Mouse (Mus musculus): ENCODE results near the gene Grik3. TPM values are rescaled to one million over a fixed set of nuclear protein-coding genes. Genes with fewer than 3 reads are reported as not detected.

The Grik3 gene
- total RNA-seq, 2 experiments from 2014 or later, result 47.3 to 51.5 TPM

DNA sequence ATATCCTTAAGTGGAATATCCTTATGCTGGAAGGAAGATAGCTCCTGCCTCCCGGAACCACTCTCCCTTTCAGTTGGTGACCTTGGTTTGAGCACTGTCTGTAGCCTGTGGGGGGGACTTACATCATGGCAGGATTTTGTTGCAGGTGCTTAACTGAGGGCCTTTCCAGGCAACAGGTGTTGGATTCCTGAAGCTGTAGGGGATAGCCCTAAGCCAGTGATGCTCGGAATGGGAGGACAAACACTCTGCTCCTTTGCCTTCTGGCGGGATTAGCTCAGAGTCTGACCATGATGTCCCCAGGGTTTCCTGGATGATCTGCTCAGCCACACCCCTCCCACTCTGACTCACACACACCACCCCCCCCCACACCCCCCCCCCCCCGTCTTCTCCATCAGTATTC lies 45.5 kb downstream of the Grik3 start:
- intact Hi-C loops (cut with DNase I), result no loop called here

DNA sequence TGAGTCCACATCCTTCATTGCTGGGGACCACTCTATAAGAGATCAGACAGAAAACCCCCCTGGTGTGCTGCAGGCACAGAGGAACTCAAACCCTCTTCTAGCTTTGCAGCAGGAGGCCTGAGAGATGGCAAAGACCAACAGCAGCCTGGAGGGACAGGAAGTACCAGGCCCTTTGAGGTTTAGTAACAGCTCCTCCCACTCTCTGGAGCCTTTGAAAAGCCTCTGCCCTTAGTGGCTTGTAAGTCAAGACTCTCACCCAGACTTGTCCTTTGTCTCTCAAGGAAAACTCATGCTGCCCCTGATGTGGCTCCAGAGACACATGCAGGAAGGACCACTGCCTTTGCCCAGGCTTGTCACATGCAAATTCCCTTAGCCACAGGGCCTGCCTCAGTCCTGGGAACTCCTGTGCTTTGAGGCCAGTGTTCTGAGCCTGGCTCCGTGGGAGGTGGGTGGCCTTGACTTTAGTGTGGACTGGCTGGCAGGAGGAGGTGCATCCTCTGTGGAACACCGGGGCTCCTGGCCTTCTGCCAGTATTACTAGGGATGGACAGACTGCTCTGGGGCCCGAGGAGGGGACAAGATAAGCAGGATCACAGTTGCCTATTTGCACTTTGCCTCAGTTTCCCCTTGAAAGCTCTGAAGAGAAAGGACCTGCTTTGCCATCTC lies 47.9 kb downstream of the Grik3 start:
- DNase-seq (ENCODE audit: low spot score in 2 of 2), result no peak
- intact Hi-C loops (cut with DNase I), result no loop called here

More for the DNA sequence above, 45.5 kb downstream of the Grik3 start:
- no peak for DNase-seq (ENCODE audit: low spot score in 2 of 2)

DNA sequence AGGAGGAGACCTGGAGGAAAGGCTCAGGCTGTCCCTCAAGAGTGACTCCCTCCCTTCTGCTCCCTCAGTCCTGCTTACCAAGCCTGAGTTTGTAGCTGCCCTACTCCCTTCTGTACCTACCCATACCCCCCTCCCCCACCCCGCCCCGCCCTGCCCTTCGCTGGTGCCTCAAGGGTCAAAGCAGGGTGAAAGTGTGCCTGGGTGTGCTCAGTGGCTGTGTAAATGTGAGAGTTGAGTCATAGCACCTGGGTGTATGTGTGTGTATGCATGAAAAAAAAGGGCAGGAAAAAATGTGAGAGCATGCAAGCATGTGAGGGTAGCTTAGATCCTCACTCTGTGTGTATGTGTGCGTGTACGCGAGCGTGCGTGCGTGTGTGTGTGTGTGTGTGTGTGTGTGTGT lies 49.1 kb downstream of the Grik3 start:
- intact Hi-C loops (cut with DNase I), result no loop called here
- no peak for DNase-seq (ENCODE audit: low spot score in 2 of 2)

DNA sequence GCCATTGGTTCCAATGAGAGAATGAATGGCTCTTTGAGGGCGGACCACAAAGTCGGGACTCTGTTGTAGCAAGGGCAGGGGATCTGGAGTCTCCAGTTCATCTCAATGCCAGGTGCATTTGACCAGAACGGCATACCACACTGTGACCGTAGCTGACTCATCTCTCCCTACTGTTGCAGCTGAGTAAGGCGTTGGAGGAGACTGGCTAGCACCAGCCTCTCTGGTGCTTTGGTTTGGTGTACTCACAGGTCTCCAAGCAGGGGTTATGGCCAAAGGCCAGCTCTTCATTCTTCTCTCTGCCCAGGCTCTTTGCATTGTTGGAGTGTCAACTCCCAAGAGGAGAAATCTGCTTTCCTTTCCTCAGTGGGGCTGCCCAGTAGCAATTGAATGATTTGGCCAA lies 52.7 kb downstream of the Grik3 start:
- no peak for DNase-seq (ENCODE audit: low spot score in 2 of 2)
- intact Hi-C loops (cut with DNase I), result no loop called here

DNA sequence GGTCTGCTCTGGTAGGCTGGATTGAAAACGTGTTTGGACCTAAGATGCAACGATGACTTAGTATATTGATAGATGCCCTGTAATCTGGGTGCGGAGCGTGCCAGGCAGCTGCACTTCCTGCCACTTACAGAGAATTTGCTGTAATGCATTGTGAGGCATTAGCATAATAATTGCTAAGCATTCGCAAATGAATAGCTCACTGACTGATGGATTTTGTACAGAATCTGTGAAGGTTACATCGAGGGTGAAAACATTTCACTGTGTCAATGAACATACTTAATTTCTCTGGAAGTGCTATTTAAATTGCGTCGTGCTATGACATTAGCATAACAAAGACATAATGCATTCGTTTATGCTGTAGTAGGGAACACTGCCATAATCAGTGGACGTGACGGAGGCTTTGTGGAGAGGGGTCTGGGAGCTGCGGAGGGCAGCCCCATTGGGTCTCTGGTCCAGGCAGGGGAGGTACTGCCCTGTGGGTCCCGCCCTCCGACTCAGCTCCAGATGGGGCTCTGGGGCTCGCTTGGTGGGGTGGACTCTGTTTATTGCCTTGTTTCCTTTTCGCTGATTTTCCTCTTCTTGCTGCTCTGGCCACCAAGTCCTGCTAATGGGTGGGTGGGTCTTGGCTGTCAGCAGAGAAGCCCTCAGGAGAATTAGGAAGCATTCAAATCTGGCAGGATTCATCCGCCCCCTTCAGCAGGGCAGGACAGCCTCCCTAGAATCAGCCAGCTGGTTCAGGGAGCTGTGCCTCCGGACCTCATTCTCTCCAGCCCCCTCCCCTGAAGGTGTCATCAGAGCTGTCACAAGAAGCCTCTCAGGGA lies 54.7 kb downstream of the Grik3 start:
- intact Hi-C loops (cut with DNase I), result no loop called here

DNA sequence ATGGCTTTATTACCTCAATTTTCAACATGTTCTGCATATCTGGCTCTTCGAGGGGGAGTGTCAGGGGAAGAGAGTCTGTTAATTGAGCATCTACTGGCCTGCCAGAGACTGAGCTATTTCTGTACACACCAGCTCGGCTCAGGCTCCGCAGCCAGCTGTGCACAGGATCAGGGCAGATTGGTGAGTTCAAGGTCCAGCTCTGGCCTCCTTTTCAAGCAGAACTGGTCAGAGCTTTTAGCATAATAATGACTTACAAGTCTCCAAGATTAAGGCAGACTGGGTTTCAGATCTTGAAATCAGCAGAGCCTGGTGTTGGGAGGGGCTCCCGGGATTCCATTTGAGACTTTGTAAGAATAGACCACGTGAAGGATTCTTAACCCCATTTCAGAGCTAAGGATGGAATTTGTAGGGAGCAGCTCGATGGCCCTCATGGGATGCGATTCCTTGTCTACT lies 55.3 kb downstream of the Grik3 start:
- no peak for DNase-seq (ENCODE audit: low spot score in 2 of 2)
- intact Hi-C loops (cut with DNase I), result no loop called here

More for the DNA sequence above, 54.7 kb downstream of the Grik3 start:
- DNase-seq (ENCODE audit: low spot score in 2 of 2), result no peak

DNA sequence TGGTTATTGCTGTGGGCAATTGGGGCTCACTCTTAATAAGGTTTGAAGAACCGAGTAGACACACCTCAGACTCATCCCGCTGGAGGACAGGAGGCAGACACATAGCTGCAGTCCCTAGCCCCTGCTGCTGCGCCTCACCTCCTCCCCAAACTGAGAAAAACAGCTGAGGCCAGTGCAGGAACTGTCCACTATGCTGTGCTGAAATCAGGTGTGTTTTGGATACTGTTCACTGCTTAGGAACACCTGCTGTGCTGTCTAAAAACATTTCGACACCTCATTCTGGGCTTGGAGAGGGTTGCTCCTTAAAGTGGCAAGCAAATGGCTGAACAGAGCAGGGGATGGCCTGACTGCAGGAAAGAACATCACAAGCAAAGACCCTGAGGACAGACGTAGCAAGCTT lies 57.7 kb downstream of the Grik3 start:
- intact Hi-C loops (cut with DNase I), result no loop called here
- no peak for DNase-seq (ENCODE audit: low spot score in 2 of 2)

DNA sequence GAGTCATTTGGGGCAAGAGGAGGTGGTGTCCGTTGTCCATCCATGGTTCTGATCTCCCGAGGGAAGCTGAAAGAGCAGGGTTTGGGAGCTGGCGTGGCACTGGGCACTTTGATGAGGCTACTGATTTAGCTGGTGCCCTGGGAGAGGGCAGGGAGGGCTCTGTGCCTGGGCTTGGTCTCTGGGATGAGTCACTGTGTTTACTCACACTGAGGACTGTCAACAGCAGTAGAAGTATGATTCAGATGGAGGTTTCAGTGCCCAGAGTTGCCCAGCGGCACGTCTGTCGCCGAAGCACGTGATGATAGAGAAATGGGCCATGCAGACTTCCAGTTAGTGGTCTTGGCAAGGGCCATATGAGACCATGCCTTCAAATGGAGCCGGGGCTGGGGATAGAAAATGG lies 63.3 kb downstream of the Grik3 start:
- DNase-seq (ENCODE audit: low spot score in 2 of 2), result no peak
- intact Hi-C loops (cut with DNase I), result no loop called here

DNA sequence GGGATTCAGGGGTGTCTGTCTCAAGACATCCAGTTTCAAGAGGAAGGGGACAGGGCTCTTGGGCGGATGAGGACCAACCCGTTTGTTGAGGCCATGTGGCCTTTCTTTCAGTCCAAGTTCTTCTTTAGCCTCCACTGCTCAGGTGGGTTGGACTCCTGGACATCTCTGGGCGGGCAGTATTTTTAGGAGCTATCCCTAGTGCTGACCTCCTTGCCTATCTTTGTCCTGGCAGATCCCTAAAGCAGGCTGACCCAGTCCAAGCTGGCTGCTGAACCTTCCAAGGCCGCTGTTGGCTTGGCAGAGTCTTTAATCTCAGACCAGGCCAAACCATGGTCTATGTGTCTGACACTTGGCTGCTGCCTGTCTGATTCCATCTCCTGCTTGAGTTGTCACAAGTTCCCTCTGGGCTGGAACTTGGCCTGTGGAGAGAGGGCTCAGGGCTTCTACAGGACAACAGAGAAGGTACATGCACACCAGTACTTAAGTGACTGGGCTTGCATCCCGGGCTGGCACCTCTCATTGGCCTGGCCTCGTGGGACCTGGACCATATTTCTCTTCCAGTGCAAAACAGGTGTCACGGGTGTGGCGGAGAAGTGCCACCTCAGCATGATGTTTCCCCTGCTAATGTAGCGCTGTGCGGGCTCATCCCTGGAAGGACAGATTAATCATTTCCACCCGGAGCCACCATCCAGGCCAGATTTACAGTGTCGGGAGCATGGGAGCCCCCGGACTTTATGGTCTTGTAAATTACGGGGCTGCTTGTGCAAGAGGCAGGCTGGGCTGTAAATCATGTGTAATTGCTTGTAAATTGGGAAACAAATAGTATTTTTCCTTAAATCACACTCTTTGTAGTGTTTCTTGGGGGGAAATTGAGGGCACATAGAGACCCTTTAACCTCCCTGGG lies 66.2 kb downstream of the Grik3 start:
- no peak for DNase-seq (ENCODE audit: low spot score in 2 of 2)
- intact Hi-C loops (cut with DNase I), result no loop called here

DNA sequence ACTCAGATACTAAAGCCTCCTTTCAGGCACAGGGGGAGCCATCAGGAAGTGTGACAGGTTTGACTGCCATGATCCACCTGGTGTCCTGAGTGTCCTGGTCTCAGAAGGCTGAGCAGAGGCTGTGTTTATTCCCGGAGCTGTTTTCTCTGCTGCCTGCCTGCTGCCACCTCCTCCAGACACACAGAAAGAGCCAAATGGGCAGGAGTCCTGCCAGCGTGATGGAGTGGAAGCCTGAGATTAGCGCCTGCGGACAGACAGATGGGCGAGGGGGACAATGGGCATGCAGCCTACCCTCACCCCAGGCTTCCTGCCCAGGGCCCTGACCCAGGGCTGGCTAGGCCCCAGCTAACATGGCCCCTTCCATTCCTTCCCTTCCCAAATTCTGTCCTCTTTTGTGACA lies 69.1 kb downstream of the Grik3 start:
- intact Hi-C loops (cut with DNase I), result no loop called here
- no peak for DNase-seq (ENCODE audit: low spot score in 2 of 2)

DNA sequence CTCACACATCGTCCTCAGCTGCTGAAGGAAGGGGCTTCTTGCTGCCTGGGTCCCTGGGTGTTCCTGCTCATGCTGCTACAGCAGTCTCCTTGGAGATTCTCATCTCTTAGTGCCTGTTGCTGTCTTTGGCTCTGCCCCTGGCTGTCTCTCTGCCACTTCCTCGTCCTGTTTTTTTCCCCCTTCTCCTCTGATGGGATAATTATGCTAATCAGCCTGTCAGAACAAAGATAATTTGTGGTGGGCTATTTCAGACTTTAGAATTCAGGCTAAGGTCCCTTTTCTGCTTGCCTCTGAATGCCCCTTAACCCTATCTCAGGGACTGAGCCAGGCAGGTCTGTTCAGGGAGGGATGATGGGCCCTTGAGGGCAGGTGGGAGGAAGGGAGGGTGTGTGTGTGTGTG lies 70.3 kb downstream of the Grik3 start:
- DNase-seq (ENCODE audit: low spot score in 2 of 2), result no peak
- intact Hi-C loops (cut with DNase I), result no loop called here

DNA sequence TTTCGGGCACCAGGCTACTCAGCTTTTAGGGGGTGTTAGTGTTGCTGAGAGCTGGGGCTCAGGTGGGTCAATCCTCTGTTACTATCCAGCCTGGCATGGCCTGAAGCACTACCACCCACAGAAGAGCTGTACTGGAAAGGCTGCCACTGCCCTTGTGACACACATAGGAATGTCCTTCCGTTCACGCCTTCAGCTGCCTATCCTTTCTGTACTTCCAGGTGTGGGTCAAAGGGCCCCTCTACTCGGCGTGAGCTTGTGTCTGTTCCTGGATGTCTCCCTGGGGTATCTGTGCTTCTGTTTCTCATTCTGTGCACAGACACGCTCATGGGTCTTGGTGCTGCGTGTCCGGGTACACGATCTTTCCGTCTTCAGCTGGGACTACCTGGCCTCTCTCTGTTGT lies 73.1 kb downstream of the Grik3 start:
- DNase-seq (ENCODE audit: low spot score in 2 of 2), result no peak
- intact Hi-C loops (cut with DNase I), result no loop called here

DNA sequence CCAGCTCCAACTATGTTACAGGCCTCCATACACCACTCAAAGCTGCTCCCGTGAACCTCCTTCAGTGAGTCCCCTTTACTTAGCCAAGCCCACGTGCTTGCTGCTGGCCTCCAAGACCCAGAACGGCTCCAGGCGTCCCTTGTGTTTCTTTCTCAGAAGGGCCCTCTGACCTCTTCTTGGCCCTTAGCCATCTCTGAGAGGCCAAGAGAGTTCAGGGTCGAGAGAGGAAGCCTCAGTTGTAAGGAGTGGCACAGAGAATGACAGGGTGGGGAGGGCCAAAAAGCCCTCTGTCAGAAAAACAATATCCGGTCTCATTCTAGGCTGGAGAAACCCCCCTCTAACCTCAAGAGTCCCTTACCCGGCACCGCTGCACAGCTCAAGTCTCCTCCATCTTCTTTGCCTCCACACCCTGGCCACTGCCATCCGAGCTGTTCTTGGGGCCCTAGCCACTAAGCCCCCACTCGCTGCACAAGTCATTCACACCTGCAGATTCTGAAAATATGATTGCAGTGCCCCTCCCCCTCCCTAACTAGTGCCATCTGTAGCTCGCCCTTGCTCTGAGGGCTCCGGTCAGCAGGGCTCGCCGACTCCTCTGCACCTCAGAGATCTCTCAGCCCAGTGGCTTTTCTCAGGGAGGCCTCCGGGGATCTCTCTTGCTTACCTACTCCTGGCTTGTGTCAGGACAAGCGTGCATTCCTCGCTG lies 73.7 kb downstream of the Grik3 start:
- intact Hi-C loops (cut with DNase I), result no loop called here
- DNase-seq (ENCODE audit: low spot score in 2 of 2), result no peak

DNA sequence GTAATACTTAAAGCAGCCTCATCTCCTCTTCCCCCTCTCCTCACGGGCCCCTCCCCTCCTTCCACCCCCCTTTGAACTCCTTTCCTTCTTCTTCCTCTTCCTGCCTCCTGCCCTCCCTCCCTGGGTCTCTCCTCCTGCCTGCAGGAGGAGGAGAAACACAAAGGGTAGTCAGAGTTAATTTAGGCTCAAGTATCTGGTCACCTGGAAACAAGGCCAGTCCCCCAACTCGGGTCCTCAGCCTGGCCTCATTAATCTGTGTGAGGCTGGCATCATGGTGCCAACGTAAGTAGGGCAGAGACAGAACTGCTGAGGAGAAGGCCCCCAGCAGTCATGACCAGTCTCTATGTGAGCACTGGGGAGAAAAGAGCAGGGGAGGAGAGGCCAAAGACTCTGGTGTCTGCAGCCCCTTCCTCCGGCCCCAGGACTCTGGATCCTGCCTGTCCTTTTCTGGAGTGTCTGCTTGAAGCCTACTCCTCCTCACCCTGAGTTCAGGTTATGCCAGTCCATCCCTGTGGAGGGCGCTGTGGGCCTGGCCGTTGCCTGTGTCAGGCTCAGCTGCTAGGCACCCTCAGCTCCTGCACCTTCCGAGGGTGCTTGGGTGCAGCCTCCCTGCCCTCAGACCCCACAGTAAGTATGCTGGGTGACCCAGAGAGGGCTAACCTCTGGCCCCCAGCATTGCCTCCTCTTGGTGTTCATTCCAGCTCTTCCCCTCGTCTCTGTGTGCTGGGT lies 75.4 kb downstream of the Grik3 start:
- intact Hi-C loops (cut with DNase I), result no loop called here
- DNase-seq (ENCODE audit: low spot score in 2 of 2), result no peak

DNA sequence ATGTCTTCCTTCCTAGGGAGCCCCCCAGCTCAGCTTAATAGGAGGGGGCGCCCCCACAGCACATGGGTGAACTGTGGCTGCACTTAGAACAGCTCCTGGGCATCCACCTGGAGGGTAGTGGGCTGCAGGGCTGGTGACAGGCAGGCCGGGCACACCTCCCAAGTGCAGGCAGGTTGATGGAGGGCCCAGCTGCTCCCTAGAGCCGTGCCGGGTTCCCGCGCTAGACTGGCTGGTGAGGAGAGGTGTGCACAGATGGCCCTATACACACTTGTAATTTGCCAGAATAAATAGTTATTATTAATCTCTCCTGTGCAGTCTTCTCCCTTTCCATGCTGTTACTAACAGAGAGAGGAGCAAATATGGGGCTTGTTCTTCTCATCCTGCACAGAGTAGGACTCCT lies 77.7 kb downstream of the Grik3 start:
- intact Hi-C loops (cut with DNase I), result no loop called here
- DNase-seq (ENCODE audit: low spot score in 2 of 2), result no peak

DNA sequence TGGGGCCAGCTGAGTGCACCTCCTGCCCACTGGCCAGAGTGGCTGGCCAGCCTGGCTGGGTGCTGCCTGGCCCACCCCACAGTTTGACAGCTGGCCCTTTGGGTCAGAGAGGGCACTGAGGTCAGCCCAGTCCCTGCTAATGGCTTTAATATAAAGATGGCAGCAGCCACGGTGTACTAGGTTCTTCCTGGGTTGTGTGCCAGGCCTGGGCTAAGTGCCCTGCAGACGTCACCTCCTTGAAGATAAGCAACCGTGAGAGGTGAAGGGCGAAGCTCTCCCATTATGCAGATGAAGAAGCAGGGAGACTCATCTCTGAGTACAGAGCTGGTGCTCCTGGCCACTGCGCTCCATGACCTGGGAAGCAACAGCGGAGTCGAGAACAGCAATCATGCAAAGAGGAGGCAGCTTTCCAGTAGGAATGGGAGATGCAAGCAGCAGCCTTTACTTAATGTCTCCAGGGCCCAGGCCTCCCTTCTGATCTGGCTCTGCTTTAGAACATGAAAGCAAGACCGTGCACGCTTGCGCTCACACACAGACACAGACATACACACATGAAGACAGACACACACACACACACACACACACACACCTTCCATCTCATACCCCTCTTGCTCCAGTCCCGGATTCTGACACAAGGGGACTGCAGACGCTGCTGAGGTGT lies 81.3 kb downstream of the Grik3 start:
- no peak for DNase-seq (ENCODE audit: low spot score in 2 of 2)
- intact Hi-C loops (cut with DNase I), result no loop called here

DNA sequence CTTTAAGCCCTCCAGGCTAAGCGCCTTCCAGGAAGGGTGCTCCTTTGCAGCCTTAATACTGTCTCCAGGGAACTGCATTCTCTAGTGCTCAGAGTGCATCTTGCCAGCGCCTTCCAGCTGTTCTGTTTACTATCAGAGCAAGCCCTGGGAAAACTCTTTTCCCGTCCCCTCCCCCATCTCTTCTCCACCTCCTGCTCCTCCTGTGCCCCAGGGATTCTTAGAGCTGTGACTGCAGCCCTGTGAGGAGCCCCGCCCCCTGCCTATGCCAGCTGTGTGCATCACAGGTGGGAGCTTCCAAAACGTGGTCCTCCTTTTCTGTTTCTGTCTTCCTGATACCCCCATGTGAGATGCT lies 81.8 kb downstream of the Grik3 start:
- intact Hi-C loops (cut with DNase I), result no loop called here
- no peak for DNase-seq (ENCODE audit: low spot score in 2 of 2)

DNA sequence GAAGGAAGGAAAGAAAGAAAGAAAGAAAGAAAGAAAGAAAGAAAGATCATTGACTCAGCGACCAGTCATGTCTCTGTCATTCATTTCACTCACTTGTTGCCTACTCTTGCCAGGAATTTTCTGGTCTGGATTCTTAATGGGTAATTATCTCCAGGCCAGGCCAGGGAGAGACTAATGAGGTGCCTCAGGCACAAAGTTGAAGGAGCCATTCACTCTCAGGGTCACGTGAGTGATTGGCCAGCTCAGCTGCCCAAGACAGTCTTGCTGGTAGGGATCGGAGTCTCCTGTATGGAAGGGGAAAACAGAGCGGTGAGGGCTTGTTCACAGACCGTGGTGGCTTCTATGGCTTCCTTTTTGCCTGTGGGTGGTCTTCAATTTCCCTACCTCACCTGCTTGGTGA lies 82.5 kb downstream of the Grik3 start:
- no peak for DNase-seq (ENCODE audit: low spot score in 2 of 2)
- intact Hi-C loops (cut with DNase I), result no loop called here

All from left cerebral cortex, postnatal 14 days (tissue).